Comparison of ENCODE assay signal across 20 mouse cellular contexts in the genomic region with DNA sequence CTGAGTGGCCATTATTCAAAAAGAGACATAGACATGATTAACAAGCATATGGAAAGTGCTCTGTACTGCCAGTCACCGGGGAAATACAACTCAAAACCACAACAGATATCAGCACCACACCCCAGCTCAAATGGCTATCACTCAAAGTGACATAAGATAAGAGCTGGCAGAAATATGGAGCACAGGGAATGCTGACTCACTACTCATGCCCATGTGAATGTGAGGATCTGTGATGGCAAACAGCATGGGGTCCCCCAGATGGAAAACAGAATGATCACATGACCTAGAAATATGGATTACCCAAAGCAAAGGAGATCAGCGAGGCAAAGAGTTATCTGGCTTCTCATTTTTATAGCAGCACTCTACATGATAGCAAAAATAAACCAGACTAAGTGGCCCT.
DNase-seq lines count a peak whose midpoint lies in the region; ATAC-seq lines count a peak whose summit lies in the region.
"Had no signal": no experiment of that assay in that cellular context is flagged by ENCODE, and none has a peak within 500 bp of the region (broad histone marks: within the 10 kb centered on the region; RNA-seq: fewer than 3 reads in every experiment).

No protein-coding gene starts in this region.

- H3K9me3 ChIP-seq in liver, embryonic 11.5 days (ENCODE audit: control insufficient read depth, low read length), result no peaks in the 10 kb centered on the region
- H3K9me3 ChIP-seq: embryonic facial prominence, embryonic 13.5 days; forebrain, embryonic 15.5 days; limb, embryonic 10.5 days; midbrain, embryonic 10.5 days had no signal

- H3K4me2 ChIP-seq in liver, embryonic 11.5 days, result no peak overlapping the region
- H3K4me2 ChIP-seq: embryonic facial prominence, embryonic 13.5 days; forebrain, embryonic 15.5 days; heart, embryonic 11.5 days had no signal

- no peaks in the 10 kb centered on the region for H3K27me3 ChIP-seq in liver, embryonic 11.5 days (replicated peaks; ENCODE audit: control insufficient read depth, insufficient read depth, low read length)
- H3K27me3 ChIP-seq: embryonic facial prominence, embryonic 13.5 days; forebrain, embryonic 15.5 days had no signal

- ATAC-seq in liver, embryonic 11.5 days (replicated peaks; ENCODE audit: low FRiP score), result peak; percentile 75
- ATAC-seq in megakaryocyte progenitor cell, adult 5-6 weeks (replicated peaks; ENCODE audit: poor library complexity), result peak; percentile 85
- ATAC-seq: forebrain, embryonic 15.5 days had no signal

- WGBS in liver, embryonic 11.5 days, result 33% methylated on average over 2 of the region's 2 CpGs

- H3K4me1 ChIP-seq in liver, embryonic 11.5 days (replicated peaks; ENCODE audit: control insufficient read depth, insufficient read depth, low read length), result peaks cover 4% of the 10 kb centered on the region; the same call in 1 of the 2 replicates
- H3K4me1 ChIP-seq: embryonic facial prominence, embryonic 13.5 days; forebrain, embryonic 15.5 days; limb, embryonic 10.5 days; midbrain, embryonic 10.5 days had no signal

- intact Hi-C loops in left cerebral cortex, postnatal 14 days (cut with DNase I), result no loop called here

- H3K36me3 ChIP-seq in liver, embryonic 11.5 days (ENCODE audit: control insufficient read depth, insufficient read depth, low read length), result no peaks in the 10 kb centered on the region
- H3K36me3 ChIP-seq: embryonic facial prominence, embryonic 13.5 days; forebrain, embryonic 15.5 days; G1E; limb, embryonic 10.5 days; midbrain, embryonic 10.5 days had no signal

- no peak overlapping the region for H3K9ac ChIP-seq in liver, embryonic 11.5 days (ENCODE audit: low read depth, low read length)
- H3K9ac ChIP-seq: embryonic facial prominence, embryonic 13.5 days; forebrain, embryonic 15.5 days had no signal

- H3K27ac ChIP-seq in liver, embryonic 11.5 days (ENCODE audit: low read depth, low read length), result no peak overlapping the region
- H3K27ac ChIP-seq: embryonic facial prominence, embryonic 13.5 days; forebrain, embryonic 15.5 days; left cerebral cortex, adult 2 months; limb, embryonic 10.5 days; midbrain, embryonic 10.5 days had no signal

- no peak overlapping the region for H3K4me3 ChIP-seq in liver, embryonic 11.5 days (ENCODE audit: low read depth, low read length)
- H3K4me3 ChIP-seq: embryonic facial prominence, embryonic 13.5 days; forebrain, embryonic 15.5 days; left cerebral cortex, adult 2 months; limb, embryonic 10.5 days; midbrain, embryonic 10.5 days had no signal

- DNase-seq in MEL-GATA-1-ER (ENCODE audit: extremely low read depth, low read depth), result peak; percentile 7
- DNase-seq in liver, embryonic 11.5 days (ENCODE audit: low spot score), result no peak
- no peak for DNase-seq in left cerebral cortex, adult 18-20 months (ENCODE audit: low spot score in 2 of 2)
- DNase-seq in ovary, postnatal 14 days (ENCODE audit: low spot score), result no peak
- no peak for DNase-seq in left cerebral cortex, postnatal 14 days (ENCODE audit: low spot score in 2 of 2)
- DNase-seq in B cell, adult 2 months, result no peak
- DNase-seq: cerebellum, postnatal 10 days; gastrocnemius, postnatal 36 days; heart, postnatal 10 days; kidney, adult 8-10 months; kidney, postnatal 25 days; lung, adult 2 months had no signal
